Mouse (Mus musculus): ENCODE results near the gene Chkb.
A peak's percentile ranks its signal among the peaks of the same experiment; 100 is the strongest.
"Not testable (repeated sequence)": the region's sequence is repeated elsewhere in the genome, so short reads cannot be mapped to it uniquely, and the experiment has no call there.

The Chkb gene

GRCm38 (mm10) chr15:89452906-89453864 is 23.5 kb upstream of the Chkb start:
- DNase-seq: peak; percentile 60

- no peak for DNase-seq
Observed at GRCm38 (mm10) chr15:89442486-89443070, 12.9 kb upstream of the Chkb start.

DNA sequence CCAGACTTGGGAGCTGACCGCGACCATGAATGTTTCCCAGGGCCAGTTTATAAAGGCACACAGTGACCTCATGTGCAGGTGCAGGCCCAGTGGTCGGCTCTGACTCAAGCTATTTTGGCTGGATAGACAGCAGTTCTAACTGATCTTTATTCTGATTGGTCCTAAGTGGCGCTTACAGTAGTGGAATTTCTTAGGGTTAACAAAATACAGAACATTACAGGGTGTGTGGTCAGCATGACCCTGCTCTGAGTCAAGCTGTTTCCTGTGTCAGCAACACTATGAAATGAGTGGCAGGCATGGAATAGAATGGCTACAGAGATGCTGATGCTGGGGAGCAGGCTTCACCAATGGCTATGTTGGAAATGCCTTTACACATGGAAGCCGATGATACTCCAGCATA is 6.2 kb upstream of the Chkb start:
- DNase-seq: no peak

GRCm38 (mm10) chr15:89434136-89434535 is 4.4 kb upstream of the Chkb start:
- DNase-seq: no peak

GRCm38 (mm10) chr15:89432946-89433345 is 3.2 kb upstream of the Chkb start:
- DNase-seq: no peak

GRCm38 (mm10) chr15:89431806-89432205 is 2.1 kb upstream of the Chkb start:
- DNase-seq: no peak

DNA sequence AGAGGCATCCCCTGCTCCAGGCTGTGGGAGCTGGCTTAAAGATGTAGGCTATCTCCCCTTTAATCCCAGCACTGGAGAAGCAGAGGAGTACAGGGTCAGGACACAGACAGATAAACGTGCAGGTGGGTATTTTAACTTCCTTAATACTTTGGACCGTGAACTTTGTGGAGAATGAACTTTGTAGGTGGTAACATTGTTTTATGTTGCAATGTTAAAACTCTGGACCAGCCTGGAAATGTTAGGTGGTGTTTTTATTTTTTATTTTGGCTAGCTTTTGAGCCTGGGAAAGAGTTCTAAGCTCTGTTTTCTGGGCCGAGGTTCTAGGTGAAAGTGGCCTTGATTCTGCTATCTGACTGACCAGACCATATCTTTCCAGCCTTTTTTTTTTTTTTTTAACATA is 1.6 kb upstream of the Chkb start:
- DNase-seq: no peak

DNA sequence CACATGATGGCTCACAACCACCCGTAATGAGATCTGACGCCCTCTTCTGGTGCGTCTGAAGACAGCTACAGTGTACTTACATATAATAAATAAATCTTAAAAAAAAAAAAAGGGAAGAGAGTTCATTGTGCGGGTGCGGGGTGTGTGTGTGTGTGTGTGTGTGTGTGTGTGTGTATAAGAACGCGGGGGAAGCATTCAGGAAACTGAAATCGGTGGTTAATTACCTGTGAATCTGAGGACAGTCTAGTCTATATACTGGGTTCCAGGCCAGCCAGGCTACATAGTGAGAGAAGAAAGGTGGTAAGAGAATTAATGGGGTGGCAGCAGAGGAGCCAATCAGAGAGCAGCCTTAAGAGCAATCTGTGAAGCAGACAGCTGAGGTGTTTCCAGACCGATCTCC is 1.1 kb upstream of the Chkb start:
- not testable (repeated sequence) for DNase-seq

DNA sequence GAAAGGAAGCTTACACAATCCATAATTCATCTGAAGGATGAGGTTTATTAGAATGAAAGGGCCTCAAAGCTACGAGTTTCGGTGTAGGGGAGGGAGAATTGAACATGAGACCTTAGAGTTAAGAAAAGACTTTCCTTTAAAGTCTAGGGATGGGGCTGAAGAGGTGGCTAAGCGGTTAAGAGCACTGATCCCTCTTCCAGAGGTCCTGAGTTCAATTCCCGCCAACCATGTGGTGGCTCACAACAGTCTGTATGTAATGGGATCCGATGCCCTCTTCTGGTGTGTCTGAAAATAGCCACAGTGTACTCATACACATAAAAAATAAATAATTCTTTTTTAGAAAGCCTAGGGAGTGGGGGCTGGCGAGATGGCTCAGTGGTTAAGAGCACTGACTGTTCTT is 633 bp upstream of the Chkb start:
- no peak for DNase-seq

DNA sequence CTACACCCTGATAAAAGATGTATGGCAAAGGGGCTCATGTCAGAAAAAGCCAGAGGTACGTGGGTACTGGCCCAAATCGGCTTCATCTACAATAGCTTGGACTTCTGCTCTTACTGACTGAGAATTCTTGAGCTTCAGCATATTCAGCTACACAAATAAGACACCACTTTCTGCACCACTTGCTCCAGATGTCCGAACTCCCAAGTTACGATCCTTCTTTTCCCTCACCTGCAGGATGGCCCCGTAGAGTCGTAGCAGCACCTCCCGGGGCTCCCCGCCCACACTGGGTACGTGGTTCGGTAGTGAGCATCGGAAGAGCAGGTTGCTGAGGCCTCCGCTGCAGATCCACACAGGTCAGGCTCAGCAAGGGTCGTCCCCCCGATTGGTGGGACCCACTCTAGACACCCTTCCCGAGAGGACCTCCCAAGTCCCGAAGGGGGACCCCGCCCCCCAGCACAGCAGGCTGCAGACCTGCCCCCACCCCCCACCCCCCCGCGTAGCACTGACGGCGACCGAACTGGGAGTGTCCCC is 822 bp downstream of the Chkb start:
- no peak for DNase-seq

DNA sequence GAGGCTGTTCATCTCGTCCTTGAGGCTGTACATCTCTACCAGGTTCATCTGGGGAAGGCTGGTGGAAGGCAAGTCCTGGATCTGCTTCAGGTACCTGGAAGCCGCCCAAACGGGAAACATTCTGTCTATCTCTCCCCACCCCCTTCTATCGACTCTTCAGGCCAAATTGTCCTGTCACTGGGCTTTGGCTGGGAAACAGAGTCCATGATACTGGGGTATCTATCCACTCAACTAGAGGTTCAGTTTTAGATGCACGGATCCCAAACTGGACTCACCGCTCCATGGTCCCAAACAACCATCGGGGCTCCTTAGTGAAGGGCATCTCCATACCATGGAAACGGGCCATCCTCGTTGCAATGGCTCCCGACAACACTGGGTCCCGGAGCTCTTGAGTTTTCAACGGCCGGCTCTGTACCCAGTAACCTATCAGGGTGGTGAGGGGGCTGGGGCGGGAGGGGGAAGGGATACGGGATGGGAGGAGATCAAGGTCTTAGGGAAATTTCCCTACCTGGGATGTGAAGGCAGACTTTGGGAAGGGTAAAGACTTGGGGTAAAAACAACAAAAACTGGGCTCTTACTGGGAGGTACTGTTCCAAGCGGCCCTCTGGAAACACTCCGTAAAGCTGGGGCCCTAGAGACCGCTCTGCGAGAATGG is 1.4 kb downstream of the Chkb start:
- DNase-seq: no peak

DNA sequence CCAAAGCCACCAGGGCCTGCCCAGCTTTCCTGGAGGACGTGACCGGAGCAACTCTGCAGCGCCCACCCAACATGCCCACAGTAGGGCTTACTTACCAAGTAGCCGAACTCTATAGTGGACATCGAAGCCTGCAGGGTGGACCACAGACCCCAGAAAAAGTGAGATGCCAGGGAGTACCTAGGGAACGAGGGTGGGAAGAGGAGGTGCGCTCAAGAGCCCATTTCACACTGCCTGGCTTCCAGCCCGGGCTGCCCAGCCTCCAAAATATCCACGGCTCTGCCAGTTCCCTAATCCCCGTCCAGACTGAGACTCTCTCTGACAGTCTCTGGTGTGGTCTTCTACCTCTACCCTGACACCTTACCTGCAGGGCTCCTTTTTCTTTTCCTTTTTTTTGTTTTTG is 3.0 kb downstream of the Chkb start:
- no peak for DNase-seq

DNA sequence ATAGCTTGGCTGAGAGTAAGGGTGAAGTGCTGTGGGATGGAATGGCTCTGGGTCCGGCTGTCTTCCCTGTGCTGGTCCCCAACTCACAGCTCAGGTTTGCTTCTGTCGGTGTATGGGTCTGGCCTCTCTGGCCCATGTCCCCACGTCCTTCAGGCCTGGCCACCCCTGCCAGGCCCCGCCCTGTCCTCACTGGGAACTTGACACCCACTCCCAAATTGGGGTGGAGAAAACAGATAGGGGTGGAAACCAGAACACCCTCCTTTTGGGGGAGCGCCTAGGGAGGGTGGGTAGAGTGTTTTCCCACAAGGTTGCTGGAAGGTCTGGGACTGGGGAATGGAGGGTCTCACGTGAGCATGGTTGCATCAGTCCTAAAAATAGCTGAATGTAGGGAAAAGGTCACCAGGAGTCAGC is 4.0 kb downstream of the Chkb start, which contains the start of gene Cpt1b:
TSS of gene Cpt1b (minus strand) at position 153 of the 411 bp plus-strand sequence.
- DNase-seq: peak; percentile 63

DNA sequence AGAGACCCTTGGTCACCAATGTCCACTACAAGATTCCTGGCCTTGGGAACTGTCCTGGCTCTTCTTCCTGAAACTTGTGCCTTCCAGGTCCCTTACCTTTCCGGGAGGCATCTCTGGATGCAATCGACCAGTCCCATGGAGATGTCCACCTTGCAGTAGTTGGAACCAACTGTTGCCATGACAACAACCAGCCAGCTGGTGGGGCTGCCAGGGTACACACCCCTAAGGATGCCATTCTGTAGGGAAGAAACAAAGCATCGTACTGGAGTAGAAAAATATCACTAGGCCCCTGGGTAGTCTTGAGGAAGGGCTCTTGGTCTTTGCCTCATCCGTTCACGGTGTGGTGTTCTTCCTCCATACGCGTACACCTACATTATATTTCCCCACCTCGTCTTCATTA is 5.1 kb downstream of the Chkb start:
- DNase-seq: no peak

- DNase-seq: no peak
Observed at GRCm38 (mm10) chr15:89421938-89422337, 7.8 kb downstream of the Chkb start.

GRCm38 (mm10) chr15:89415282-89415681 is 14.4 kb downstream of the Chkb start:
- no peak for DNase-seq

DNA sequence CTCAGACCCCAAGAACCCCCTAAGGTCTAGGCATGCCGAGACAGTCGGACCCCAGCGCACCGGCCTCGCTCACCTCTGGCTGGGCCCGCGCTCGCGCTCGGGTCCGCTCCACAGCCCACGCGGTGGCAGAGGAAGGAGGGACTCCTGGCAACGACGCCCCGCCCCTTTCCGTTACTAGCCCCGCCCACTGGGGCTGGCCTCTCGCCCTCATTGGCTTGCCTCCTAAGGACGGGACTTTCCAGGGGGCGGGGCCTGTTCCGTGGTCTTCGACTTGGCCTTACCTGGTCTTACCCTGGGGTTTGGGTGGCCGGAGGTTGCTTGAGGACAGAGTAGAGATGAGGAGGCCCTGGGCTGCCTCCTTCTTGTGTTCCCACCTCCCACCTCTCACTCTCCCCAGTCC is 19.6 kb downstream of the Chkb start, which contains the start of gene Syce3:
TSS of gene Syce3 (minus strand) at position 386 of the 400 bp plus-strand sequence.
- DNase-seq: no peak

- no peak for DNase-seq
Observed at GRCm38 (mm10) chr15:89406691-89407090, 23.0 kb downstream of the Chkb start.

- no peak for DNase-seq
Observed at GRCm38 (mm10) chr15:89404831-89405623, 24.7 kb downstream of the Chkb start.

- DNase-seq: no peak
Observed at GRCm38 (mm10) chr15:89402471-89402870, 27.2 kb downstream of the Chkb start.

- DNase-seq: no peak
Observed at GRCm38 (mm10) chr15:89399716-89400115, 30.0 kb downstream of the Chkb start.

DNA sequence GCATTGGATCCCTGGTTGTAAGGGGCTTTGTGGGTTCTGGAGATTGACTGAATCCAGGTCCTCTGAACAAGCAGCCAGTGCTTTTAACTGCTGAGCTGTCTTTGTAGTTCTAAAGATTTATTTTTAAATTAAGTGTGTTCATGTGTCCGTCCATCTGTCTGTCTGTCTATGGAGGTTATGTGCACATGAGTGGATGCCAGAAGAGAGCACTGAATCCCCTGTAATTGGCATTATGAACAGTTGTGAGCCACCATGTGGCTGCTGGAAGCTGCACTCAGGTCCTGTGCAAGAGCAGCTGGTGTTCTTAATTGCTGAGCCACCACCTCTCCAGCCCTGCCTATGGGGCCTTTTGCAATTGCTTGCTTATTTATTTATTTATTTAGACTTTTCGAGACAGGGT is 31.6 kb downstream of the Chkb start:
- no peak for DNase-seq

- peak; percentile 77 for DNase-seq
Observed at GRCm38 (mm10) chr15:89396883-89397282, 32.8 kb downstream of the Chkb start.
